Mouse (Mus musculus): ENCODE results near the gene Kif26b. TPM values are rescaled to one million over a fixed set of nuclear protein-coding genes. Genes with fewer than 3 reads are reported as not detected.

Gene Kif26b
- total RNA-seq, 2 experiments from 2014 or later, result 16.3 to 18.8 TPM

GRCm38 (mm10) chr1:178744526-178744925, 215.6 kb downstream of the Kif26b start:
- intact Hi-C loops (cut with DNase I), result no loop called here
- no peak for DNase-seq (ENCODE audit: extremely low spot score in 1 of 2, low spot score in 2 of 2)

- intact Hi-C loops (cut with DNase I), result loop anchor here (5.0 kb wide), 1 partner anchor 213 kb away; no protein-coding TSS in a partner anchor
- DNase-seq (ENCODE audit: extremely low spot score in 1 of 2, low spot score in 2 of 2), result no peak
Measured at GRCm38 (mm10) chr1:178744961-178745360, 216.0 kb downstream of the Kif26b start.

GRCm38 (mm10) chr1:178745471-178745870, 216.5 kb downstream of the Kif26b start:
- intact Hi-C loops (cut with DNase I), result loop anchor here (5.0 kb wide), 1 partner anchor 213 kb away; no protein-coding TSS in a partner anchor
- no peak for DNase-seq (ENCODE audit: extremely low spot score in 1 of 2, low spot score in 2 of 2)

DNA sequence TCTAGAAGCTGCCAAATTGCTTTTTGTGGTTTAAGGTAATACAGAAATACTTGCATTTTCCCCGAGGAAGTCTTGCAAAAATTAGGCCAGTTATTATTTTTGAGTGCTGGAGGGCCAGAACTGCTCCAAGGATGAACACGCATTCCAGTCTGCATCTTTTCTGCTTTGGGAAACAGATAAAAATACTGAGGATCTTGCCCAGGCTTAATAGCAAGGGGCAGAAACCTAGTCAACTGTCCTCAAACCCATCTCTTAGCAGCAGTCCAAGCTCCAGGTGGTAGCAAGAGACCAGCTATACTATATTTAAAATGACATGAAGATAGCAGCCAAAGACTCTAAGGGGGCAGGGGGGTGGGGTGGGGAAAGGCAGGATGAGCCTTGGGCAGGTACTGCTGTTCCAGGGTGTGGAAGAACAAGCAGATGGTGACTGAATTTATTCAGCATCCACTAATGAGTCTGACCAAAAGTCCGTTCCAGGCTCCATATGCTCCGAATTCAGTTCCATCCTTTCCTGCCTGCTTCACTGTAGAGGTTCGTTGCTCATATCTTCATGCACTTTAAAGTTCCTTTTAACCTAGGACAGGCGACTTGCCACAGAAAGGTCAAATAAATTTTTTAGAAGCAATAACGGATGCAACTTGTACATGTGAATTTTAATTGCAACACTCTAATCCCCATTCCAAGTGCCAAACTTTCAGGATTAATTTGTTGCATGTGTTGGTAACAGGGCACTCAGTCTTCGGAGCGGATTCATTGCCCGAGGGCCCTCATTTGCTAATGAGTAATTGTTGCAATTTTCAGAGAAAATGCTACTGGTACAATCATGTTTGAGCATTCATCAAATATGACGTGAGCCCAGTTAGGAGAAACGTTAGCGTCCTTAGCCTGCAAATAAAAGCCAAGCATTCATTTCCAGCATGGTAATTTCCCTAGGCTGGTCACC, 218.6 kb downstream of the Kif26b start:
- DNase-seq (ENCODE audit: extremely low spot score in 1 of 2, low spot score in 2 of 2), result no peak
- intact Hi-C loops (cut with DNase I), result loop anchor here (5.0 kb wide), 1 partner anchor 215 kb away; no protein-coding TSS in a partner anchor

GRCm38 (mm10) chr1:178748222-178748600, 219.3 kb downstream of the Kif26b start:
- DNase-seq (ENCODE audit: extremely low spot score in 1 of 2, low spot score in 2 of 2), result no peak
- intact Hi-C loops (cut with DNase I), result loop anchor here (5.0 kb wide), 1 partner anchor 216 kb away; no protein-coding TSS in a partner anchor

- intact Hi-C loops (cut with DNase I), result loop anchor here (5.0 kb wide), 1 partner anchor 216 kb away; no protein-coding TSS in a partner anchor
- DNase-seq (ENCODE audit: extremely low spot score in 1 of 2, low spot score in 2 of 2), result no peak
Measured at GRCm38 (mm10) chr1:178748617-178749016, 219.7 kb downstream of the Kif26b start.

DNA sequence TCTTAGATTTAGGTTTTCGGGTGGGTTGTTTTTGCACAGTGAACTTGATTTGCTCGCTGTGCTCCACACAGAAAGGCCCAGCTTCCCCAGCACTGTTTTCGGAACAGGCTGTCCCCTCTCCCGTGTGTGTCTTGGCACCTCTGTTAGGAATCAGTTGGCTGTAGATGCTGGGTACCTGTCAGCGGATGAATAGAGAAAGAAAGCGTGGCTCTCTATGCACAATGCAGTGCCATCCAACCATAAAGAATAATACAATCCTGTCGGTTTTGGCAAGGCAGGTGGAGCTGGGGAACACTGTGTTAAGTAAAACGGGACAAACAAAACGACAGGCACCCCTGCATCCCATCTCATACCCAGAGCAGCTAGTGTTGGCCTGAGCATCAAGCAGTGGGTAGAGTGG, 220.9 kb downstream of the Kif26b start:
- intact Hi-C loops (cut with DNase I), result loop anchor here (5.0 kb wide), 1 partner anchor 217 kb away; no protein-coding TSS in a partner anchor

GRCm38 (mm10) chr1:178758441-178758840, 229.5 kb downstream of the Kif26b start:
- intact Hi-C loops (cut with DNase I), result no loop called here
- no peak for DNase-seq (ENCODE audit: extremely low spot score in 1 of 2, low spot score in 2 of 2)

More for the DNA sequence above, 220.9 kb downstream of the Kif26b start:
- DNase-seq (ENCODE audit: extremely low spot score in 1 of 2, low spot score in 2 of 2), result no peak

DNA sequence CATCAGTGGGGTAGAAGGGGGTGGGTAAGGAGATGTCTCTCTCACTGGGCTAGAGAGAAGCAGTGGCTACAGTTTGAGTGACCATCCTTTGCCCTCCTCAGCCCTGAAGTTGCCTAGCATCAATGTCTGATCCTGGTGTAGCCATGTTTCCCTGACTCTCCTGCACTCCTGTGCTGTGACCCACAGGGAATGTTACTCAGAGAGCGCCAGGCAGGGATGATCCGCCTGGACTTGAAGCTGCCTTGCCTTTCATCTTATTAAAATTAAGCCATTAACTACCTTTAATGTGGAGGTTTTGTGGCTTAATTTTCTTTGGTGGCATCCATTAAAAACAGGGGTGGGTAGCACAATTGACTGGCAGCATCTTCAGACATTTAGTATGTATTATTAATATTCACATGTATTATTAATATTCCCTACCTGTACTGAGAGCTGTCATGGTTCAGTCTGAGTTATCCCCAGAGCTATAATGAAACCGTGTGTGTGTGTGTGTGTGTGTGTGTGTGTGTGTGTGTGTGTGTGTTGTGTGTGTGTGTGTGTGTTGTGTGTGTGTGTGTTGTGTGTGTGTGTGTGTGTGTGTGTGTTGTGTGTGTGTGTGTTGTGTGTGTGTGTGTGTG, 233.3 kb downstream of the Kif26b start:
- no peak for DNase-seq (ENCODE audit: extremely low spot score in 1 of 2, low spot score in 2 of 2)
- intact Hi-C loops (cut with DNase I), result no loop called here

- intact Hi-C loops (cut with DNase I), result no loop called here
Measured at GRCm38 (mm10) chr1:178764914-178765313, 236.0 kb downstream of the Kif26b start.

DNA sequence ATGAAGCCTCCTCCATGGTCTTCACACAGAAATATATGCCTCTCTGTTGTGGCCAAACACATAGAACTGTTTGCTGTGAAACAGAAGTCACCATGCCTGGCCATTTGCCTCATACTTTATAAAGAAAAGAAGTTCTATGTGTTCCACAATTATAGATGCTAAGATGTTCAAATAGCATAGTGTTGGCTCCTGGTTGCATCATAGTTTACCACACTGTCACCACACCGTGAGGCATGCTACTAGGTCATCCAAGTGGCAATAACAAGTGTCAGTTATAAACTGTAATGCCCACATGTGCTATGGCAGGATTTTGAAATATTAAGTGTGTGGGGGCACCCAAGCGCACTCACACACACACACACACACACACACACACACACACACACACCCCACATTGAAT, 236.7 kb downstream of the Kif26b start:
- no peak for DNase-seq (ENCODE audit: extremely low spot score in 1 of 2, low spot score in 2 of 2)
- intact Hi-C loops (cut with DNase I), result no loop called here

More at GRCm38 (mm10) chr1:178764914-178765313, 236.0 kb downstream of the Kif26b start:
- no peak for DNase-seq (ENCODE audit: extremely low spot score in 1 of 2, low spot score in 2 of 2)

- no peak for DNase-seq (ENCODE audit: extremely low spot score in 1 of 2, low spot score in 2 of 2)
- intact Hi-C loops (cut with DNase I), result no loop called here
Measured at GRCm38 (mm10) chr1:178768976-178769375, 240.1 kb downstream of the Kif26b start.

DNA sequence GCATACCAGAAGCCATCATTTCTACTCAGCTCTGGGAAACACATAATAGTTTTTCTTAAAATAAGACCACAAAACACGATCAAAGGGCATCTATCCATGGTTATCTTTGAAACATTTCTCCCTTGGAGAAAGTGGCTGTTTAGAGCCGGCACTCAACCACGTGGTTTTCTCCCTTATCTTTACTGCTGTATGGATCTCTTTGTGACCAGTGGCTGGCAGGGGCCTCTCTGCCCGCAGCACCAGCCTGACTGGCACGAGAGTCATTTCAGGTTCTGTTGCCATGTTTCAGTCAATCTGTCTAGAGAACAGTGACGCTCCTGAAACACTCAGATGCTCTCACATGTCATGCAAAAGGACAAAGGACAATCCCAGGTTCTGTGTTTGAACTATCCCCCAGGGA, 241.1 kb downstream of the Kif26b start:
- intact Hi-C loops (cut with DNase I), result no loop called here
- no peak for DNase-seq (ENCODE audit: extremely low spot score in 1 of 2, low spot score in 2 of 2)

GRCm38 (mm10) chr1:178770626-178771362, 241.9 kb downstream of the Kif26b start:
- intact Hi-C loops (cut with DNase I), result no loop called here
- no peak for DNase-seq (ENCODE audit: extremely low spot score in 1 of 2, low spot score in 2 of 2)

- DNase-seq (ENCODE audit: extremely low spot score in 1 of 2, low spot score in 2 of 2), result no peak
- intact Hi-C loops (cut with DNase I), result no loop called here
Measured at GRCm38 (mm10) chr1:178779742-178780141, 250.8 kb downstream of the Kif26b start.

DNA sequence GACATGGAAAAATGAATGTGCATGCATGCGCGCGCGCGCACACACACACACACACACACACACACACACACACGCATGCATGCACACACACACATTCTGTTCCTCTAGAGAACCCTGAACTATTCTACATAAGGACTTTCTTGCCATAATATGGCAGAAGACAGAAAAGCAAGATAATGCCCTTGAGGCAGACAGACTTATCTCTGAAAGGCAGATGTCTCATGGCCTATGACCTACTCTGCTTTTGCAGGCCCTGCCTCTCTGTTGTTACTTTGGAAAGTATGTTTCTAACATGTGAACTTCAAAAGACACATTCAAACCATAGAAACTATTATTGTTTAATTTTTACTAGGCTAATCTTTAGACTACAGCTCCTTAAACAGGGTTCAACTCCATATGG, 255.1 kb downstream of the Kif26b start:
- DNase-seq (ENCODE audit: extremely low spot score in 1 of 2, low spot score in 2 of 2), result no peak
- intact Hi-C loops (cut with DNase I), result no loop called here

- DNase-seq (ENCODE audit: extremely low spot score in 1 of 2, low spot score in 2 of 2), result no peak
- intact Hi-C loops (cut with DNase I), result no loop called here
Measured at GRCm38 (mm10) chr1:178791266-178791665, 262.3 kb downstream of the Kif26b start.

DNA sequence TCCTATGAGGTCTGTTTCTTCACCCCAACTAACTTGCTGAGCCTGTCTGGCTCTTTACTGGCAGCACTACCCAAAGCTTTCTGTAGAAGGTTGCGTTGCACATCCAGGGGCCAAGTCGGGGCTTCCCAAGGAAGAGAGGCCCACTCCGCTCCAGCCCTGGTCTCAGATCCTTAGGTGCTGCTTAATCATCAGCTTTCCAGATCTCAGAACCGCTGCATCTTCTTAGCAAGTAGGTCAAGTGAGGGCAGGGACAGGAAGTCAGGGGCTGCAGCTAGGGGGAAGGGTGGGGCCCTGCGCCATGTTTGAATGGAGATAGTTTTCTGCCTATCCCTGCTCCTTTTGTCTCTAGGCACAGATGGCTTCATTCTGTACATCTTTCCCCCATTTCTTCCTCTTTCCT, 263.8 kb downstream of the Kif26b start:
- no peak for DNase-seq (ENCODE audit: extremely low spot score in 1 of 2, low spot score in 2 of 2)
- intact Hi-C loops (cut with DNase I), result no loop called here

DNA sequence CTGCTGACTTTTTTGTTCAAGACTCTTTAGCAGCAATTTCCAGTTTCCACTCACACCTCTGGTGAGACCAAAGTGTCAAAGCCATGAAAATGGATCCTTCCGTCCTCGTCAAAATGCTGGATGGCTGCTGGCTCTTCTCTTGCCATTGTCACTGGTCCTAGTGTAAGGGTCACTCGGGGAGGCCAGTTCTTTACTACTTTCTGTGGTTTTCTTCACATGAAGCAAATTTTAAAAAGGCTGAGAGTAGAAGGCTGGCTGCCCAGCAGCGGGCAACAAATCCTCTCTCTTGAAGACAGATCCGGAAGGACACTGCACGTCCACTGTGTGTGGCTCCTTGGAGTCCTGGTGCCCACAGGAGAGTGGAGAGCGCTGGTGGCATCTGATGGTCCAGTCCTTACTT, 265.9 kb downstream of the Kif26b start:
- intact Hi-C loops (cut with DNase I), result no loop called here
- no peak for DNase-seq (ENCODE audit: extremely low spot score in 1 of 2, low spot score in 2 of 2)
